Mouse (Mus musculus): ENCODE measurements around the gene Ahctf1. TPM values are rescaled to one million over a fixed set of nuclear protein-coding genes. Genes with fewer than 3 reads are reported as not detected.

The Ahctf1 gene
- polyA plus RNA-seq, 1 experiment from 2014 or later: 19.2 TPM

DNA sequence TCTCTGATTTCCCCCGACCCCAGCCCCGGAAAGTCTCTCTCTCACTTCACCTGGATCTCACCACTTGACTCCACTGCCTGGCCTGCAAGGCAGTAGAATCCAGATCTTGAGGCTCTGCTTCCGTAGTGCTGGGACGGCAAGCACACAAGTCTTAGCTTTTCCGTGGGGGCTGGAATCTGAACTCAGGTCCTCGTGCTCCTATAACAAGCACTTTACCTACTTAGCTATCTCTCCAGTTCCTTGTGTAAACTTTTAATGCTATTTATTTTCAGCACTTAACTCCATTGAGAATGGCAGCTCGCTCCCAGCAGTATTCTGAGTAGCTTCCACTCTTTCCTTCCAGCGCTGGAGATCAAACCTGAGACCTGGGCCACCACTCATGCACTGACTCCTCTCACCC lies 26.6 kb downstream of the Ahctf1 start:
- no peak for ATAC-seq (ENCODE audit: low FRiP score)
- DNase-seq (ENCODE audit: low spot score): no peak
- Histone ChIP-seq H3K36me3 (replicated peaks; ENCODE audit: control insufficient read depth, insufficient read depth) (peaks cover 94% of the 10 kb centered on the region), H3K27ac (no peak overlapping the region), H3K4me1 (replicated peaks; ENCODE audit: control insufficient read depth, insufficient read depth, low read length) (no peaks in the 10 kb centered on the region), H3K9ac (no peak overlapping the region), H3K9me3 (ENCODE audit: control insufficient read depth, low read length) (no peaks in the 10 kb centered on the region), H3K27me3 (ENCODE audit: control insufficient read depth, insufficient read depth, low read length) (no peaks in the 10 kb centered on the region), H3K4me2 (replicated peaks) (no peak overlapping the region), H3K4me3 (replicated peaks; ENCODE audit: low read length) (no peak overlapping the region)
- 95% methylated on average over 8 of the region's 8 CpGs for WGBS

DNA sequence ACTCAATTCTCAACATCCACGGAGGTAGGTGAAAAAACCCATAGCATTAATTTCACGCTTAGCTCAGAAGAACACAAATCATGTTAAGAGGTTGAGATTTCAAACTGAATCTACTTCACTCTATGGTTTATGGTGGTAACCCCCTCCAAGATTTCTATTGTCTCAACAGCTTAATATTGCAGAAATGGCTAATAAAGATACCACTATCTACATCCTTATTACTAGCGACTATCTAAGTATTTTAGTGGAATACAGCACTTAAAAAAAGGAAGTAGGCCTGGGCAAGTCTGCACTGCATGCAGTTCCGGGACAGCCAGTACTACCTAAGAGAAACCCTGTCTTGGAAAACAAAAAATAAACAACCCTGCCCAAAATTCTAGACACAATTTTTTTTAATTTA lies 42.9 kb downstream of the Ahctf1 start:
- Histone ChIP-seq H3K27me3 (ENCODE audit: control insufficient read depth, insufficient read depth, low read length) (no peaks in the 10 kb centered on the region), H3K4me3 (replicated peaks; ENCODE audit: low read length) (no peak overlapping the region), H3K4me2 (replicated peaks) (no peak overlapping the region), H3K36me3 (replicated peaks; ENCODE audit: control insufficient read depth, insufficient read depth) (peaks cover 92% of the 10 kb centered on the region), H3K27ac (no peak overlapping the region), H3K9ac (no peak overlapping the region), H3K9me3 (ENCODE audit: control insufficient read depth, low read length) (no peaks in the 10 kb centered on the region), H3K4me1 (replicated peaks; ENCODE audit: control insufficient read depth, insufficient read depth, low read length) (no peaks in the 10 kb centered on the region)
- ATAC-seq (ENCODE audit: low FRiP score): no peak
- no peak for DNase-seq (ENCODE audit: low spot score)
- WGBS: 90% methylated on average over 4 of the region's 4 CpGs

DNA sequence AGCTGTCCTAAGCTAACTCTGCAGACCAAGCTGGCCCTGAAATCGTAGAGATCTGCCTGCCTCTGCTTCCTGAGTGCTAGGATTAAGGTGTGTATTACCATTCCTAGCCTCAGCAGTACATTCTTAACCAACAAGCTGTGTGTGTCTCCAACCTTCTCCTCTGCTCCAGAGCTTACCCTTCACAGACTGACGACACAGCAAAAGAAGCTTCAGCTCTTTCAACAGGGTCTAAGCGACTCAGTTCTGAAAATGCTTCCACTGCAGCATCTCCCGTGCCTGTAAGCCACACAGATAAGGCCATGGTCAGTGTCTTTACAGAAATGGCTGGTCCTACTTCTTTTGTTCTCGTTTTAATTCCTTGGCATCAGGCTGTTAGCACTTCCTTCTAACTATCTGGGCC lies 43.4 kb downstream of the Ahctf1 start:
- Histone ChIP-seq H3K4me2 (replicated peaks) (no peak overlapping the region), H3K27me3 (ENCODE audit: control insufficient read depth, insufficient read depth, low read length) (no peaks in the 10 kb centered on the region), H3K9ac (no peak overlapping the region), H3K4me3 (replicated peaks; ENCODE audit: low read length) (no peak overlapping the region), H3K9me3 (ENCODE audit: control insufficient read depth, low read length) (no peaks in the 10 kb centered on the region), H3K27ac (no peak overlapping the region), H3K36me3 (replicated peaks; ENCODE audit: control insufficient read depth, insufficient read depth) (peaks cover 91% of the 10 kb centered on the region), H3K4me1 (replicated peaks; ENCODE audit: control insufficient read depth, insufficient read depth, low read length) (no peaks in the 10 kb centered on the region)
- WGBS: 95% methylated on average over 5 of the region's 5 CpGs
- ATAC-seq (ENCODE audit: low FRiP score) (no peak), DNase-seq (ENCODE audit: low spot score) (no peak)

DNA sequence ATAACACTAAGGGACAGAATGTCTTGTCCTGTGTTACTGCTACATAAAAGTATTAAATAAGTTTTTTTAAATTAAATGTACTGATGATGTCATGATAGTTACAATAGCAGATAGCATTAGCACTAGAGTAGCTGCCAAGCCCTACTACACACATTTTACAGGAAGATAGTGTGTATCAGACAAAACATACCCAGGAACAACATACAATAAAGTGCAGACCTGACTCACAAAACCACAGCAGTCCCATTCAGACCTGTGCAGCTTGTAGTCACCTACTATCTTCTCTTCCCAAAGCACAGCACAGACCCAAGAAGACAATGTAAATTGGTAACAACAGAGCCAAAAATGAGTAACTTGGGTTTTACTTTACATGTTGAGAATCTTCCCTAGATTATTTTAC lies 47.0 kb downstream of the Ahctf1 start:
- DNase-seq (ENCODE audit: low spot score) (no peak), ATAC-seq (ENCODE audit: low FRiP score) (no peak)
- Histone ChIP-seq H3K27me3 (ENCODE audit: control insufficient read depth, insufficient read depth, low read length) (no peaks in the 10 kb centered on the region), H3K4me3 (replicated peaks; ENCODE audit: low read length) (no peak overlapping the region), H3K4me1 (replicated peaks; ENCODE audit: control insufficient read depth, insufficient read depth, low read length) (no peaks in the 10 kb centered on the region), H3K27ac (no peak overlapping the region), H3K36me3 (replicated peaks; ENCODE audit: control insufficient read depth, insufficient read depth) (peaks cover 89% of the 10 kb centered on the region), H3K9ac (no peak overlapping the region), H3K9me3 (ENCODE audit: control insufficient read depth, low read length) (no peaks in the 10 kb centered on the region), H3K4me2 (replicated peaks) (no peak overlapping the region)

DNA sequence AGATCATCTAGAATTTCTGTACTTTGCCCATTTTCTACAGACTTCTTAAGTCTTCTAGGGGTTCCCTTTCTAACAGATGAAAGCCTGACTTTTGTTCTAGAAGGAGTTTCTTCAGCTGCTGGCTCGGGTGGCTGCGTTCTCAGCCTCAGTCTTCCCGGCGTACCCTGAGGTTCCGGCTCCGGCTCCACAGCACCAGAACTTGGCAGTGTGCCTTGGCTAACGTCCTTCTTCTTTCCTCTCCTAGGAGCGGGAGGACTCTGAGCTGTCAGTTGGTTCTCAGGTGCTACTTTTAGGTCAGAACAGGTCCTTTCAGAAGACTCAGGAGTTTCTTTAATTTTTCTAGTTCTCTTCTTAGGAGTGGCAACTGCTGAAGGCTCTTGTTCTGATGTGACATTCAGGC lies 50.5 kb downstream of the Ahctf1 start:
- peaks cover 76% of the 10 kb centered on the region for H3K36me3 ChIP-seq (replicated peaks; ENCODE audit: control insufficient read depth, insufficient read depth)
- 95% methylated on average over 8 of the region's 8 CpGs for WGBS
- no peak for ATAC-seq (ENCODE audit: low FRiP score)

DNA sequence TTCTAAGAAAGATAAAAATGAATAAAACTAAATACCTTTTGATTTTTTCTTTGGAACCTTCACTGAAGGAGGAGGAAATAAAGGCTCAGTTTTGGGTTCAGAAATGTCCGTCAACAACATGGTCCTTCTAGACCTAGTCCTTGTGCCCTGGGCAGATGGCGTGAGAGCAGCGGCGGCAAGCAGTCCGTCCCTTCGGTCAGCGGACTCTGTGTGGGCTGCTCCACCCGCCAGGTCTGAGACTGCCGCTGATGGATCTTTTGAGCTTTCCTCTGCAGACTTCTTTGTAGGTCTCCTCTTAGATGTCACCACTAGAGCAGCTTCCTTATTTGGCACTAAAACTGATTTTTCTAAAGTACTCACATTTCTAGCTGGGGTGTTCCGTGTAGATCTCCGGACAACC lies 51.2 kb downstream of the Ahctf1 start:
- WGBS: 94% methylated on average over 11 of the region's 11 CpGs
- Histone ChIP-seq H3K27me3 (ENCODE audit: control insufficient read depth, insufficient read depth, low read length) (no peaks in the 10 kb centered on the region), H3K4me3 (replicated peaks; ENCODE audit: low read length) (no peak overlapping the region), H3K4me1 (replicated peaks; ENCODE audit: control insufficient read depth, insufficient read depth, low read length) (no peaks in the 10 kb centered on the region), H3K27ac (no peak overlapping the region), H3K36me3 (replicated peaks; ENCODE audit: control insufficient read depth, insufficient read depth) (peaks cover 77% of the 10 kb centered on the region), H3K9ac (no peak overlapping the region), H3K4me2 (replicated peaks) (no peak overlapping the region), H3K9me3 (ENCODE audit: control insufficient read depth, low read length) (no peaks in the 10 kb centered on the region)
- no peak for ATAC-seq (ENCODE audit: low FRiP score)
- no peak for DNase-seq (ENCODE audit: low spot score)

More for the DNA sequence above, 50.5 kb downstream of the Ahctf1 start:
- no peaks in the 10 kb centered on the region for H3K27me3 ChIP-seq (ENCODE audit: control insufficient read depth, insufficient read depth, low read length)
- no peak overlapping the region for H3K4me2 ChIP-seq (replicated peaks)
- no peaks in the 10 kb centered on the region for H3K4me1 ChIP-seq (replicated peaks; ENCODE audit: control insufficient read depth, insufficient read depth, low read length)
- DNase-seq (ENCODE audit: low spot score): no peak
- no peak overlapping the region for H3K9ac ChIP-seq
- H3K4me3 ChIP-seq (replicated peaks; ENCODE audit: low read length): no peak overlapping the region
- H3K9me3 ChIP-seq (ENCODE audit: control insufficient read depth, low read length): no peaks in the 10 kb centered on the region
- no peak overlapping the region for H3K27ac ChIP-seq

DNA sequence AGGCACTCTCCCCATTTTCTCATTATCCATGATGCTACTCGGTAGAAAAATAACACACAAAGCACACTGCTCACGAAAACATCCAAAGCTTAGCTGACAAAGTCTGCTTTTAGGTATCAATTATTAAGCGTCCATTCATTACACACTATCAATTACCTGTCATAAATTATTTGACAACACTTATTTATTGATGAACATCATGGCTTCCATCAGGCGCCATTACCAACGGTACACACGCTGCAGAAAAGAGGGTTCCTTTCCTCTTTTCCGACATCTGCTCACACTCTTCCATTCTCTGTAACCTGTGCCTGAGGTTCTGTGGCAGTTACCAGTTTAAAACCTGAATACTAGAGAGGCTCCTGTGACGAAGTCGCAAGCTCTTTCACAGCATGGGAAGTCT lies 58.3 kb downstream of the Ahctf1 start, which contains the start of gene Kif28:
Kif28 (minus strand) TSS at position 101 of the 400 bp plus-strand sequence.
- no peak for ATAC-seq (ENCODE audit: low FRiP score)
- Histone ChIP-seq H3K27ac (no peak within 1 kb of the TSS), H3K36me3 (replicated peaks; ENCODE audit: control insufficient read depth, insufficient read depth) (peaks cover 55% of the 10 kb centered on the region), H3K27me3 (ENCODE audit: control insufficient read depth, insufficient read depth, low read length) (no peaks in the 10 kb centered on the region), H3K4me3 (replicated peaks; ENCODE audit: low read length) (no peak within 1 kb of the TSS), H3K9me3 (ENCODE audit: control insufficient read depth, low read length) (no peaks in the 10 kb centered on the region), H3K9ac (no peak within 1 kb of the TSS), H3K4me1 (replicated peaks; ENCODE audit: control insufficient read depth, insufficient read depth, low read length) (no peaks in the 10 kb centered on the region), H3K4me2 (replicated peaks) (no peak within 1 kb of the TSS)
- 95% methylated on average over 9 of the region's 9 CpGs for WGBS
- DNase-seq (ENCODE audit: low spot score): no peak

DNA sequence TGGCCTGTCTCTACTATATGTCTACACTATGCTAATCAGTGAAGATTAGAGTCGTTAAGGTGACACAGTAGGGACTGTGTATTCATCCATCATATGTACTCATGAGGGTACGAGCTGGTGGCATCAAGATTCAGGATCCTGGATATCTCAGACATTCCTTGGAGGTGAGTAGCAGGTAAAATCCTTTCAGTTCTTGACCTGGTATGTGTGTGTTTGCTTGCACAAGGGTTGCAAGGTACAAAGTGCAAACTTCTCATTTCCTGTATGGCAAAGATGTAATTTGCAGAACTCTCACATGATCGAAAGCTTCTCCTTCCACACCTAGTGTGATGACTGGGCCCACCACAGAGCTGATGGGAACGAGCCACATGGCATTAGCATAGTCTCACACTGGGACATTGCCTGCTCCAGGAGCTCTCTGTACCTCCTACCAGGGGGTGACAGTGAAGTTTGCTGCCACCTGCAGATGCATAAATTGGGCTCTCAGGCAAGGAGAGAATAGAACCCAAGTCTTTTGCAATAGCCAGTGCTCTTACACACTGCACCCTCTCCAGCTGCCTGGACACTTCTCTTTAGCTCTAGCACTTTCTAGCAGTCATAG lies 59.8 kb downstream of the Ahctf1 start:
- Histone ChIP-seq H3K9me3 (ENCODE audit: control insufficient read depth, low read length) (no peaks in the 10 kb centered on the region), H3K36me3 (replicated peaks; ENCODE audit: control insufficient read depth, insufficient read depth) (peaks cover 52% of the 10 kb centered on the region), H3K4me1 (replicated peaks; ENCODE audit: control insufficient read depth, insufficient read depth, low read length) (no peaks in the 10 kb centered on the region), H3K4me3 (replicated peaks; ENCODE audit: low read length) (no peak overlapping the region), H3K27ac (no peak overlapping the region), H3K9ac (no peak overlapping the region), H3K27me3 (ENCODE audit: control insufficient read depth, insufficient read depth, low read length) (no peaks in the 10 kb centered on the region), H3K4me2 (replicated peaks) (no peak overlapping the region)
- DNase-seq (ENCODE audit: low spot score): no peak
- WGBS: 88% methylated on average over 4 of the region's 4 CpGs
- no peak for ATAC-seq (ENCODE audit: low FRiP score)

DNA sequence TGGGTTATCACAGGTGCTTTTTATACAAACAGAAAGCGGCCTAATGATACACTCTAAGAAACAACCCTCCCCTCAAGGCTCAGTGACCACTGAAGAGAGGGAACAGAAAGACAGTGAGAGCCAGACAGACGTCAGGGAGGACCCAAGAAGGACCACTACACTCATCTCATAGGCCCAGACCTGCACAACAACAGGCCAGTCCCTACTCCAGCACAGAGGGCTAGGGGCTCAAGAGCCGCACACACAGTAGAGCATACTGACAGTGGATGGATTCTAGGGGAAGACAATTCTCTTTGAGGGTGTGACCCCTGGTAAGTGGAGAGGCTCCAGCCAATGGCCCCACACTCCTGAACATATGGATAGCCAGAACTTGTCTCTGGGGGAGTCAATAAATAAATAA lies 67.0 kb downstream of the Ahctf1 start:
- Histone ChIP-seq H3K4me2 (replicated peaks) (no peak overlapping the region), H3K4me1 (replicated peaks; ENCODE audit: control insufficient read depth, insufficient read depth, low read length) (no peaks in the 10 kb centered on the region), H3K9me3 (ENCODE audit: control insufficient read depth, low read length) (no peaks in the 10 kb centered on the region), H3K9ac (no peak overlapping the region), H3K4me3 (replicated peaks; ENCODE audit: low read length) (no peak overlapping the region), H3K36me3 (replicated peaks; ENCODE audit: control insufficient read depth, insufficient read depth) (no peaks in the 10 kb centered on the region), H3K27me3 (ENCODE audit: control insufficient read depth, insufficient read depth, low read length) (no peaks in the 10 kb centered on the region), H3K27ac (no peak overlapping the region)
- DNase-seq (ENCODE audit: low spot score) (no peak), ATAC-seq (ENCODE audit: low FRiP score) (no peak)
- 89% methylated on average over 3 of the region's 3 CpGs for WGBS

Data from hindbrain, embryonic 14.5 days (tissue).